Comparison of ENCODE assay signal across 19 mouse cellular contexts in genomic region chr11:107394245-107394644, GRCm38 (mm10).
DNase-seq lines count a peak whose midpoint lies in the region; ATAC-seq and TF ChIP-seq lines count a peak whose summit lies in the region.
"Had no signal": no experiment of that assay in that cellular context is flagged by ENCODE, and none has a peak within 500 bp of the region (broad histone marks: within the 10 kb centered on the region; RNA-seq: fewer than 3 reads in every experiment).

No protein-coding gene starts in this region.

- intact Hi-C loops in left cerebral cortex, postnatal 4 days (cut with DNase I), result no loop called here

- peak; percentile 41 for ATAC-seq in activated CD4-positive, CD25-positive, alpha-beta regulatory T cell, adult 4 months
- ATAC-seq: forebrain, embryonic 16.5 days; hindbrain, postnatal 0 days had no signal

- no peak for DNase-seq in spleen, adult 2 months (ENCODE audit: low read depth in 1 of 2, low spot score in 2 of 2)
- DNase-seq in spleen, postnatal 36 days (ENCODE audit: low spot score in 2 of 2), result no peak
- peak; percentile 44 for DNase-seq in naive thymus-derived CD4-positive, alpha-beta T cell, adult 2 months (ENCODE audit: low read depth)
- no peak for DNase-seq in spleen, adult 18-20 months
- no peak for DNase-seq in left cerebral cortex, postnatal 4 days
- DNase-seq: adrenal gland, adult 2 months; cerebellum, adult 18-20 months; cerebellum, adult 9-11 months; cerebellum, postnatal 36 days; gastrocnemius, postnatal 10 days; heart, adult 18-20 months; heart, postnatal 4 days had no signal

- no peaks in the 10 kb centered on the region for H3K36me3 ChIP-seq in spleen, adult 2 months (ENCODE audit: control insufficient read depth, insufficient read depth, low read length)
- H3K36me3 ChIP-seq: embryonic facial prominence, embryonic 13.5 days; forebrain, embryonic 12.5 days; heart, embryonic 10.5 days; hindbrain, embryonic 12.5 days had no signal

- H3K27me3 ChIP-seq in spleen, adult 2 months (ENCODE audit: control insufficient read depth, insufficient read depth, low read length), result no peaks in the 10 kb centered on the region
- H3K27me3 ChIP-seq: embryonic facial prominence, embryonic 13.5 days; forebrain, embryonic 12.5 days; hindbrain, embryonic 12.5 days had no signal

- 62% methylated on average over 3 of the region's 3 CpGs for WGBS in spleen, adult 2 months

- no peak for TF ChIP-seq CTCF in spleen, adult 2 months (IDR thresholded peaks at IDR 0.05; ENCODE audit: extremely low read depth, insufficient read depth, insufficient read length, insufficient replicate concordance)

- peak overlapping the region; percentile 4; the same call in 1 of the 2 replicates for H3K27ac ChIP-seq in spleen, adult 2 months (ENCODE audit: insufficient read depth, low read length)
- H3K27ac ChIP-seq: embryonic facial prominence, embryonic 13.5 days; forebrain, embryonic 12.5 days; heart, embryonic 10.5 days; hindbrain, embryonic 12.5 days; hindbrain, postnatal 0 days had no signal

- H3K4me3 ChIP-seq in spleen, adult 2 months (ENCODE audit: extremely low read depth, insufficient read depth, insufficient read length), result no peak overlapping the region
- H3K4me3 ChIP-seq: embryonic facial prominence, embryonic 13.5 days; forebrain, embryonic 12.5 days; heart, embryonic 10.5 days; hindbrain, embryonic 12.5 days had no signal

- no peaks in the 10 kb centered on the region for H3K4me1 ChIP-seq in spleen, adult 2 months (ENCODE audit: control insufficient read depth, insufficient read depth, insufficient read length)

- no peak for TF ChIP-seq POLR2A in spleen, adult 2 months (IDR thresholded peaks at IDR 0.05; ENCODE audit: low read depth, low read length)
